Mouse (Mus musculus) thymus, adult 2 months (tissue): ENCODE results near the gene Anp32a.

Experiments used
- CTCF ChIP-seq: fragments of 200-500 bp; IDR thresholded peaks from 2 replicates; pipeline ENCODE4 v1.5.1; 2012; ENCODE audit warnings: mild to moderate bottlenecking, control low read depth, low read length, moderate library complexity, borderline replicate concordance; ENCODE audit not compliant: control insufficient read depth, poor library complexity, insufficient read depth; ENCODE audit errors: extremely low read depth
- POLR2A ChIP-seq: fragments of 200-500 bp; IDR thresholded peaks from 2 replicates; pipeline ENCODE4 v1.6.1; 2012; ENCODE audit warnings: mild to moderate bottlenecking, low read length, control low read depth, moderate library complexity; ENCODE audit not compliant: control insufficient read depth, poor library complexity, insufficient read depth; ENCODE audit errors: extremely low read depth

DNA sequence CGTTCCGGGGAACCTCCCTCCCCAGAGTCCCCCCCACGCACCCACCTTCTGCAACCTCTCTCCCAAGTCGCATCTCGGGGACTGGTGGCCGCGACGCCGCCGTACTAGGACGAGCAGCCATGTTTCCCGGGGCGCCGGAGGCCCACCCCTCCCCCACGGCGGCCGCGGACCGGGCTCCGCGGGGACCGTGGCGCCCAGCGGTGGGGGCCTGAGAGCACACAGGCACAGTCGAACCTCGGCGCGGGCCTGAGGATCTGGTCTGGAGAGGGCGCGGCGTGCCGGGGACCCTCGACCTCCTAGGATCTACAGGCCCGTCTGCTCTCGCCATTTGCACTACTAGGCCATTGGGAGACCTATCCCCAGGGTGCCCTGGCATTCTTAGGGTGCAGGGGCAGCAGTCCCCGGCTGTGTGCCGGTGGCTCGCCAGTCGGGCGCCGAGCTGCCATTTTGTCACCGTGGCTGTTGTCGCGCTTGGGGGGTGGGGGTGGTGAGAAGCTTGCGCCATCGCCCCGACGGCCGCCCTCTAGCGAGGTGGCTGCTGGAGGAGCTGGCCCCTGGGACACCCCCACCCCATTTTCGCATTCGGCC, 2.9 kb downstream of the Anp32a start:
- TF ChIP-seq POLR2A (peak; percentile 61; the same call in 1 of the 2 replicates), CTCF (no peak)
